Mouse (Mus musculus) ES-E14 (cell line): ENCODE measurements around the gene Olfr488.

ENCODE experiments used
- HCFC1 ChIP-seq: IDR thresholded peaks from 2 replicates; pipeline ENCODE4 v1.6.1; 2012; ENCODE audit warnings: low read length, inconsistent platforms, borderline replicate concordance; ENCODE audit not compliant: insufficient read depth
- ZNF384 ChIP-seq: IDR thresholded peaks from 2 replicates; pipeline ENCODE4 v1.6.1; 2012; ENCODE audit warnings: low read depth, low read length, inconsistent platforms

GRCm38 (mm10) chr7:108288834-108289233 lies 30.7 kb upstream of the Olfr488 start, which contains the start of gene Olfr490:
- no peak for TF ChIP-seq ZNF384
- TF ChIP-seq HCFC1 = no peak
